Mouse (Mus musculus) hindbrain, embryonic 10.5 days (tissue): Measurements from ENCODE around the gene Zfp119a. TPM values are rescaled to one million over a fixed set of nuclear protein-coding genes. Genes with fewer than 3 reads are reported as not detected.

Experiments
- polyA plus RNA-seq: library from polyadenylated mRNA; unstranded; fragments of >200 nt; fragmentation: Nextera tagmentation; extraction: Ambion mirVana; gene quantifications from 2 replicates; pipeline ENCODE4 v1.2.1, GENCODE M21; 2016

Gene Zfp119a
- polyA plus RNA-seq, 1 experiment from 2014 or later, result 6.3 TPM

Other genes with a start within 250 kb of the Zfp119a start
- gene Pot1b, start 166.3 kb downstream of the Zfp119a start, polyA plus RNA-seq, result 9.8 and 12.2 TPM in 2 replicates
- gene Adgre4, start 128.9 kb downstream of the Zfp119a start, polyA plus RNA-seq, result 0.06 and 0.09 TPM in 2 replicates
- gene Zfp959, start 13.2 kb upstream of the Zfp119a start, polyA plus RNA-seq, result 12.1 and 13.3 TPM in 2 replicates
- gene Zfp119b, start 70.6 kb upstream of the Zfp119a start, polyA plus RNA-seq, result 4.6 and 5.6 TPM in 2 replicates
- 1.9 and 2.8 TPM in 2 replicates for gene Ebi3, start 73.7 kb upstream of the Zfp119a start, polyA plus RNA-seq
- gene Yju2, start 80.2 kb upstream of the Zfp119a start, polyA plus RNA-seq, result 28.5 and 31.3 TPM in 2 replicates
- gene Shd, start 91.5 kb upstream of the Zfp119a start, polyA plus RNA-seq, result 52.0 and 105 TPM in 2 replicates
- 67.6 and 99.5 TPM in 2 replicates for gene Fsd1, start 107.6 kb upstream of the Zfp119a start, polyA plus RNA-seq
- 6.0 and 8.3 TPM in 2 replicates for gene Stap2, start 126.7 kb upstream of the Zfp119a start, polyA plus RNA-seq
- gene Mpnd, start 126.8 kb upstream of the Zfp119a start, polyA plus RNA-seq, result 131 and 177 TPM in 2 replicates
- gene Sh3gl1, start 157.7 kb upstream of the Zfp119a start, polyA plus RNA-seq, result 161 and 163 TPM in 2 replicates
- gene Chaf1a, start 161.5 kb upstream of the Zfp119a start, polyA plus RNA-seq, result 35.3 and 46.0 TPM in 2 replicates
- 38.7 and 52.7 TPM in 2 replicates for gene Ubxn6, start 196.1 kb upstream of the Zfp119a start, polyA plus RNA-seq
- gene Hdgfl2, start 200.7 kb upstream of the Zfp119a start, polyA plus RNA-seq, result 186 and 190 TPM in 2 replicates
- 0.04 and 0.06 TPM in 2 replicates for gene Plin4, start 230.9 kb upstream of the Zfp119a start, polyA plus RNA-seq
- gene Plin5, start 238.7 kb upstream of the Zfp119a start, polyA plus RNA-seq, result 0.39 and 0.42 TPM in 2 replicates
- gene Lrg1, start 243.1 kb upstream of the Zfp119a start, polyA plus RNA-seq, result not detected in 2 replicates